Mouse (Mus musculus): ENCODE results near the gene Ccnb2.

- TF ChIP-seq CTCF (IDR thresholded peaks at IDR 0.05; ENCODE audit: insufficient read depth, low read depth, low read length) (no peak), POLR2A (IDR thresholded peaks at IDR 0.05; ENCODE audit: insufficient read depth, low read depth, low read length) (no peak)
These were observed 33.8 kb downstream of the Ccnb2 start for GRCm38 (mm10) chr9:70387410-70388119.

All from olfactory bulb, adult 2 months (tissue).